Mouse (Mus musculus): ENCODE measurements at regions not wholly inside any gene's neighbourhood (a gene's known extent, or its start where the extent isn't known, plus 50 kb on each side); places are given as distances from the start of the nearest gene placed in this dataset.

DNA sequence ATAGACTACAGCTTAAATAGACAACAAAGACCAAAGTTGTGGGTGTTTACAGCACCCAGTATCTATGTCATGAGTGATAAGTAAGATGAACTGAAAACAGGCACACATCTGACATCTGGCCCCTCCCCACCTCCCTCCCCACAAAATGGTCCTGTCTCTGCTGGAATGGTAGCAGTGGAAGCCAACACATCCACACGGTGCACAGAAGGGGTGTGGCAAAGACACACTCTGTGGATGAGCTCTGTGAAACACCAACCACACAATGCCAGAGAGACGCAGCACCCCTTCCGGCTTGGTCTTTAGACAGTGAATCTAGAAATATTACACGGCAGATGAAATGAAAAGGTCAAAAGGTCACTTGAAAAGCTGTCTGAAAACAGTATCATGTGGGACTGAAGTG lies 85.6 kb downstream of the Fgf18 start:
- H3K9ac ChIP-seq = no peak overlapping the region
- H3K36me3 ChIP-seq (replicated peaks) = no peaks in the 10 kb centered on the region
- no peak overlapping the region for H3K27ac ChIP-seq
- H3K9me3 ChIP-seq = no peaks in the 10 kb centered on the region
- H3K27me3 ChIP-seq (replicated peaks) = no peaks in the 10 kb centered on the region
- WGBS = 84% methylated on average over 4 of the region's 4 CpGs
- ATAC-seq (replicated peaks) = no peak
- no peaks in the 10 kb centered on the region for H3K4me1 ChIP-seq
- no peak overlapping the region for H3K4me2 ChIP-seq
- H3K4me3 ChIP-seq = no peak overlapping the region

DNA sequence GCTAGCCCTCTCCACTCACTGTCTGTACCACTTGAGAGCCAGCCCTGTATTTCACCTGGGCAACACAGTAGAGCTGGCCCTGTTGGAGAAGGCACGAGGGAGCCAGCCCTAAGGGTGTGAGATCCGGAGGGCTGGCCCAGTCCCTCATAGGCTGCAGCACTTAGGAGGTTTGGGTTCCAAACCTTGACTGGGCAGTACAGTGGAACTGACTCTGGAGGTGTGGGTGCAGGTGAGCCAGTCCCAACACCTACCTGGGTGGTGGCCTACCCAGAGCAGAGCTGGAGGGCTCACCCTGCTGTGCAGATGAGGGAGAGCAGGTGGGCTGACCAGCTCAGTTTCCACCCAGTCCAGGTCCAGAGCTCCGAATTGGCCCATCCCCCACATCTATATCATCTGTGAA lies 86.8 kb downstream of the Fgf18 start:
- 70% methylated on average over 3 of the region's 3 CpGs for WGBS
- Histone ChIP-seq H3K36me3 (replicated peaks) (no peaks in the 10 kb centered on the region), H3K4me1 (no peaks in the 10 kb centered on the region), H3K4me2 (no peak overlapping the region), H3K4me3 (no peak overlapping the region), H3K27me3 (replicated peaks) (no peaks in the 10 kb centered on the region), H3K9me3 (no peaks in the 10 kb centered on the region), H3K27ac (no peak overlapping the region), H3K9ac (no peak overlapping the region)
- ATAC-seq (replicated peaks) = no peak

DNA sequence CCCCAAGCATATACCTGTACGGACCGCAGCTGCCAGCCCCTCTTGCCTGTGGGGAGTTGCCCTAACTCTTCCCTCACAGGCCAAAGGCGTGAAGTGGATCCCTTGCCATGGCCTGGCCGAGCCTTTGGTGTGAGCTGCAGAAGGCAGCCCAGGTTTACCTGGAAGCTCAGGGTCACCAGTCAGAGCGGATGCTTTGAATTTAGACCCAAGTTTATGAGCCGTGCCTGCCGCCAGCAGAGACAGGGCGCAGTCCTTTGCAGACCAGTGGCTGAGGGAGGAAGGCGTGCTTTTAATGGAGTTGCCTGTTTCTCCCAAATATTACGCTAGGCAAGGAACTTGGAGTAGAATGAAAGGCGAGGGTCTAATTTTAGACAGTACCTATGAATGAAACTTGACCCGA lies 97.0 kb downstream of the Fgf18 start:
- Histone ChIP-seq H3K27ac (no peak overlapping the region), H3K9me3 (no peaks in the 10 kb centered on the region), H3K4me3 (no peak overlapping the region), H3K27me3 (replicated peaks) (no peaks in the 10 kb centered on the region), H3K4me1 (no peaks in the 10 kb centered on the region), H3K4me2 (no peak overlapping the region), H3K9ac (no peak overlapping the region), H3K36me3 (replicated peaks) (no peaks in the 10 kb centered on the region)
- no peak for ATAC-seq (replicated peaks)
- WGBS = 84% methylated on average over 12 of the region's 12 CpGs

DNA sequence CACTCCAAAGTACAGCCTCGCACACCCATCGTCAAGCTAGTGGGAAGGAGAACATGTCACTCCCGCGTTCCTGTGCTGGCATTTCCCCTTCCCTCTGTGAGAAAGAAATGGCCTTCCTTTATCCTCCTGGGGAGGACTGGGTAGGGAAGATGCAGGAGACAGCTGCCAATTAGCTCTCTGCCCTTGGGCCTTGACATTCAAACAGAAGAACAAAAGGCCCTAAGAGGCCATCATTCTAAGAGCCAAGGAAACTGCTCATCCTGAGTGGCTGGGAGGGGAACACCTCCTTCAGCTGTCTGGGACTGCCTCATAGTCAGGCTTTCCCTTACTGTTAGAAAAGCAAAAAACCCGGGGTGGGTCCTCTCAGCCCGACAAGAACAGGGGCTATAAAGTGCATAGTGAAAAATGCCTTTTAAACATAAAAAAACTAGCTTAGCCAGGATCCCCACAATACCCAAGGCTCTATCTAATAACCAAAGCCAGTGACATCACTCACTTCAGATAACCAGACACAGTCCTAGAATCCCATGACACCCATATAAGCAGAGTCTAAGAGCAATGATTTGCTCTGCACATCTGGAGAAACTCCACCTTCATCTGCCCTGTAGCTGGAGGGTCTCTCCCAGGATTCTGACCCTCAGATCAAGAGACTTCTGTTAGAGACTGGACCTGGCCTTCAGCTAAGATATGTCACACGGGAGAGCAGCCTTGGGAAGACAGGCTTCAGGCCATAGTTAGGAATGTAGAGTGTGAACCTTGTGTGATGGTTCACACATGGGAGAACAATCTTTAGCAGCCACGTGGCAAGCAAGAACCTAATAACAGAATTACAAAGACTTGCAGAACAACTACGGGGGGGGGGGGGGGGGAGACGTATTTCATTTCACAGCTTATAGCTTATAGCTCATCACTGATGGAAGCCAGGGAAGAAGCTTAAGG lies 107.1 kb downstream of the Fgf18 start:
- no peak for ATAC-seq (replicated peaks)
- Histone ChIP-seq H3K27ac (no peak overlapping the region), H3K4me3 (no peak overlapping the region), H3K9me3 (no peaks in the 10 kb centered on the region), H3K36me3 (replicated peaks) (no peaks in the 10 kb centered on the region), H3K27me3 (replicated peaks) (no peaks in the 10 kb centered on the region), H3K4me1 (no peaks in the 10 kb centered on the region), H3K9ac (no peak overlapping the region), H3K4me2 (no peak overlapping the region)
- 82% methylated on average over 10 of the region's 10 CpGs for WGBS

DNA sequence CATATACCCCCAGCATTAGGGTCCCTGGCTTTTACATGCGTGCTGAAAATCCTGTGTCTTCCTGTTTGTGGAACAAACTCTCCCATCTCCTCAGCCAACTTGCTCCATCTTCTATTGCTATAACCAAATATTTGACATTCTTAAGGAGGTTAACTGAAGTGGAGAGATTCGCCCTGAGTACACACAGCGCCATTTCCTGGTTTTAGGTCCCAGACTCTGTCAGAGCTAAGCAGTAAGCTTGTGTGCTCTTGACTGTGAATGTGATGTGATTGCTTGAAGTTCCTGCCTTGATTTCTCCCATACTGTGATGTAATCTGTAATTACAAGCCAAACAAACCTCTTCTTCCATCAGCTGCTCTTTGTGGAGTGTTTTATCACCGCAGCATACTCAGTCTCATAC lies 110.8 kb downstream of the Fgf18 start:
- Histone ChIP-seq H3K36me3 (replicated peaks) (no peaks in the 10 kb centered on the region), H3K9me3 (no peaks in the 10 kb centered on the region), H3K4me2 (no peak overlapping the region), H3K4me1 (no peaks in the 10 kb centered on the region), H3K27me3 (replicated peaks) (no peaks in the 10 kb centered on the region), H3K9ac (no peak overlapping the region), H3K27ac (no peak overlapping the region), H3K4me3 (no peak overlapping the region)
- no peak for ATAC-seq (replicated peaks)
- 90% methylated on average over 4 of the region's 4 CpGs for WGBS

DNA sequence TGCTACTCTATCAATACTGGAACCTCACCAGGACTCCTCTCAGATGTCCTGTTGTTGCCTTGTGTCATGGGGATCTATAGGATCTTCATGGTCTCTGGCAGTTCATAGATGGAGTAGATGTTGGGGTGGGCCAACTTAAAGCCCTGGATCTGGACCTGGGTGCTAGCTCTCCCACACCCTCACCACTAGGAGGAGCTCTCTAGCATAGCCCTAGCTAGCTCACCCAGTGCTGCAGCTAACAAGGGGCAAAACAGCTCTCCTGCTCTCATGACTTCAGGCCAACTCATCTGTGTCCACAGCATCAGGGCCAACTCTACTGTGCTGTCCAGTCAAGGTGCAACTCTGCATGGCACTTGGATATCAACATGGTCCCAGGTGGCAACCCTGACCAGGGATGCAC lies 118.3 kb downstream of the Fgf18 start:
- H3K4me3 ChIP-seq = no peak overlapping the region
- H3K36me3 ChIP-seq (replicated peaks) = no peaks in the 10 kb centered on the region
- ATAC-seq (replicated peaks) = no peak
- H3K4me1 ChIP-seq = no peaks in the 10 kb centered on the region
- no peak overlapping the region for H3K9ac ChIP-seq
- H3K4me2 ChIP-seq = no peak overlapping the region
- H3K9me3 ChIP-seq = no peaks in the 10 kb centered on the region
- H3K27me3 ChIP-seq (replicated peaks) = no peaks in the 10 kb centered on the region
- no peak overlapping the region for H3K27ac ChIP-seq

DNA sequence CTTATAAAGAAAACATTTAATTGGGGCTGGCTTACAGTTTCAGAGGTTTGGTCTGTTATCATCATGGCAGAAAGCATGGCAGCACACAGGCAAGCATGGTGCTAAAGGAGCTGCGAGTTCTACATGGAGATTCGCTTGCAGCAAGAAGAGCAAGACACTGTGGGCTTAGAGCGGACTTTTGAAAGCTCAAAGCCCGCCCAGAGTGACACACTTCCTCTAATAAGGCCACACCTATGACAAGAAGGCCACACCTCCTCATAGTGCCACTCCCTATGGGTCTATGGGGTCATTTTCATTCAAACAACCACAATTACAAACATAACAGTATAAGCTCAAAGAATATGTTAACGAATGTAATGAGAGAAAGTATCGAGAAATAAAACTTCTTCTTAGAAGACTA lies 120.1 kb downstream of the Fgf18 start:
- H3K9me3 ChIP-seq = no peaks in the 10 kb centered on the region
- H3K9ac ChIP-seq = no peak overlapping the region
- no peak overlapping the region for H3K27ac ChIP-seq
- H3K36me3 ChIP-seq (replicated peaks) = no peaks in the 10 kb centered on the region
- no peaks in the 10 kb centered on the region for H3K4me1 ChIP-seq
- H3K4me3 ChIP-seq = no peak overlapping the region
- H3K27me3 ChIP-seq (replicated peaks) = no peaks in the 10 kb centered on the region
- H3K4me2 ChIP-seq = no peak overlapping the region
- ATAC-seq (replicated peaks) = no peak
- 96% methylated on average over 6 of the region's 6 CpGs for WGBS

DNA sequence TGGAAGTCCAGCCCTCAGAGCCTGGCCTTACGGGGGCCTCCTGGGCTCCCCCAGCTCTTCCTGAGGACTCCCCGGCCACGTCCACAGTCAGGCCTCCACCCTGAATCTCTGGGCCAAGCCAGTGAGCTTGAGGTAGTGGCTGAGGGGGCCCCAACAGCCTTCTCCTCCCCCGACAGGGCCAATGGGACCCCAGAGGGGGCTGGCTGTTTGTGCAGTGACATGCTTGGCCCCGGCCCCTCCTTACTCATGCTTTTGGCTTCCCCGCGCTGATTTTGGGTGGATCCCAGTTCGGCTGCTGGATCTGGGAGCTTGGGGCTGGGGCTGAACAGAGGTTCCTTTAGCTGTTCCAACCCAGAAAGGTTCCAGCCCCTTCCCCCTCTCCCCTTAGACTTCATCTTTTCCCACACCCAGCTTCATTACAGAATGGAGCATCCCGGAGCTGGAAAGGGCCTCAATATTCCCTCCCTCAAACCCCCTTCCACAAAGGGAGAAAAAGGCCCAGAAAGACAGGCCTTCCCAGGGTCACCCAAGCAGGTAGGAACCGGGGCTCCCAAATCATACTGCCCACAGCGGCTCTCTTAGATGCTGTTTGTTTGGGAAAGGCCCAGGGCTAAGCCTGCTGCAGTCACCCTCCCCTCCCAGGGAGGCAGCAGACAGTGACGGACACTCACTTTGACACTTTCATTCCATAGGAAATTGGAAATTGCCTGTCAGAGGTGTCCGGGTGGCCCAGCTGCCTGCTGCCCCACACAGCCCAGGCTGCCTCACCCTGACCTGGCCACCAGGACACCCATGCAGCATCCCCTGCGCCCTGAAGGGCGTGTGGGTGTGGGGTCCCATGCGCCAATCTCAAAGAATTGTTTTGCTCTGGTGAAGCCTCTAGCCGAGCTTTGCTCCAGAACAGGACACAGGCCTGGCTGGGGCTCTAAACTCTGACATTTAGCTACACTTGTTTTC lies 133.7 kb downstream of the Fgf18 start:
- WGBS = 78% methylated on average over 17 of the region's 17 CpGs
- Histone ChIP-seq H3K27me3 (replicated peaks) (no peaks in the 10 kb centered on the region), H3K9ac (no peak overlapping the region), H3K4me3 (no peak overlapping the region), H3K36me3 (replicated peaks) (no peaks in the 10 kb centered on the region), H3K4me2 (no peak overlapping the region), H3K27ac (no peak overlapping the region), H3K4me1 (no peaks in the 10 kb centered on the region), H3K9me3 (no peaks in the 10 kb centered on the region)
- ATAC-seq (replicated peaks) = no peak

DNA sequence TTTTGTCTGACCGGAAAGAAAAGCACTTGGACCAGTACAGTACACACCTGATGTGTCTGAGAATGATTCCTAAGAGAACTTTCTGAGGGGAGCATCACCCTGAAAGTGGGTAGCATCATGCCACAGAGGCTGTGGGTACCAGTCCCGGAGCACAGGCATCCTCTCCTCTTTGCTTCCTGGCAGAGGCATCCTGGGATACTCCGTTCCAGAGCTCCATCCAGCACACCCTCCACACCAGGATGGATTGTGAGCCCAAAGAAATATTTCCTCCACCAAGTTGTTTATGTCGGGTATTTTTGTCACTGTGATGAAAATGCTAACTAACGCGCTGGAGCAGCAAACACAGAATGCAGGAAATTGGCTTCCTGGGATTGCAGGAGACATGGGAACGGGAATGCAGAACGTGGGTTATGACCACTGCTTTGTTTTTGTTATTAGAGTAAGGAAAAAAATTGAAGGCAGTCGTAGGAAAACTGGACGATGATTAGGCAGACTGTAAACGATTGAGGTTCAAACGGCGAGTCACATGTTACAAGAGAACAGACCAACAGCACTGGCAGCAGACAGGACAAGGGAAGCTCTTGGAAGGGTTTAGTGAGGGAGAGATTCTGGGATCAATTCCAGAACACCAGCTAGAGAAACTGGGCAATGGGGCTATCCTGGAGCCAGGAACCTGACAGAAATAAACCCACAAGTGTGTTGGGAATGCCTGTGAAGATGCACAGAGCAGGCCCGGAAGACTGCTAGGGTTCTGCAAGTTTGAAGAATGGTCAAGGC lies 134.6 kb downstream of the Fgf18 start:
- 82% methylated on average over 14 of the region's 14 CpGs for WGBS
- no peaks in the 10 kb centered on the region for H3K27me3 ChIP-seq (replicated peaks)
- no peak overlapping the region for H3K9ac ChIP-seq
- H3K4me2 ChIP-seq = no peak overlapping the region
- H3K4me3 ChIP-seq = no peak overlapping the region
- no peaks in the 10 kb centered on the region for H3K36me3 ChIP-seq (replicated peaks)
- no peak overlapping the region for H3K27ac ChIP-seq
- no peaks in the 10 kb centered on the region for H3K9me3 ChIP-seq
- ATAC-seq (replicated peaks) = no peak
- no peaks in the 10 kb centered on the region for H3K4me1 ChIP-seq

DNA sequence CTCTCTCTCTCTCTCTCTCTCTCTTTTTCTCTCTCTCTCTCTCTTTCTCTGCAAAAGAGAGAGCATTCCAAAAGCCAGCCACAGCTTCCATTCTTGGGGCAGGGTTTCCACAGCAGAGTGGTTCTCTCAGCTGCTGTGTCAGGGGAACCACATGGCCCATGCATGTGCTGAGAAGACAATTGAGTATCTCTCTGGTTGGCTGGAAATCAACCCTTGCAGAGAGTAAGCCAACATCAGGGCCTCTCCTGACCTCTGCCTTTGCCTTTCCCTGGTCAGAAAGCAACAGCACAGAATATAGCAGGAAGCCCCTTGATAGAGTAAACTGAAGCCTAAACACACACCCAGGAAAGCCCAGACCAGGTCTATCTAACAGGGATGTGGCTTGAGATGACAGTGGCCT lies 138.6 kb downstream of the Fgf18 start:
- Histone ChIP-seq H3K4me1 (peaks cover 10% of the 10 kb centered on the region), H3K4me3 (no peak overlapping the region), H3K27ac (no peak overlapping the region), H3K4me2 (no peak overlapping the region), H3K9me3 (no peaks in the 10 kb centered on the region), H3K36me3 (replicated peaks) (no peaks in the 10 kb centered on the region), H3K27me3 (replicated peaks) (no peaks in the 10 kb centered on the region), H3K9ac (no peak overlapping the region)
- no peak for ATAC-seq (replicated peaks)

DNA sequence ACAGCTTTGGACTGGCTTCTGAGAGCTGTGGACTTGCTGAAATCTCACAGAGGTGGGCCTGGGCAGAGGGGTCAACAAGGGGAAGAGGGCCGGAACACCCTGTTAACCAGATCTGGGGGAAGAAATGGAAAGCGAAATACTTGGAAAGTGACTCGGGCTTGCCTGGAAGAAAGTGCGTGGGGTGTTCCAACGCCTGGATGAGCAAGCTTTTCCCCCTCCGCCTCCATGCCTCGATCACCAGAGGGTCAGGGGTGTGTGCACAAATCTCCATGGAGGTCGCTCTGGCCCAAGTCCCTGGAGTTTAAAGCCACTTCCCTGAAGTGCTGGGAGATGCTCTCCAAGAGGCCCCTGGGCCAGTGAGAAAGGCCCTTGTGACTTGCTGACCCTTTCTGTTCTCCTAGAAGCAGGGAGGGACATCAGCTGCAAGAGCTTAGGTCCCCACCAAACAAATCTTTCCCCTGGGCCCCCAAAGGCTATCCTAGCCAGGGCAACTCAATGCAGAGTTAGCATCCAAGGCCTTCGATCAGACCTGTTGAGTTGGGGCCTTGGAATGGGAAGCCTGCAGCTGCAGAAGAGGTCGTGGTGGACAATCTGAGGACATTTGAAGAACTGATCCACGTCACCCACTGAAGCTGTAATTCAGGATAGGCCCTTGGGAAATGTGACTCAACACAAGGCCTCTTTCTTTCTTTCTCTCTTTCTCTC lies 139.2 kb downstream of the Fgf18 start:
- Histone ChIP-seq H3K27ac (no peak overlapping the region), H3K9me3 (no peaks in the 10 kb centered on the region), H3K36me3 (replicated peaks) (no peaks in the 10 kb centered on the region), H3K9ac (no peak overlapping the region), H3K4me2 (no peak overlapping the region), H3K4me1 (peaks cover 10% of the 10 kb centered on the region), H3K27me3 (replicated peaks) (no peaks in the 10 kb centered on the region), H3K4me3 (no peak overlapping the region)
- WGBS = 93% methylated on average over 11 of the region's 11 CpGs
- ATAC-seq (replicated peaks) = no peak

DNA sequence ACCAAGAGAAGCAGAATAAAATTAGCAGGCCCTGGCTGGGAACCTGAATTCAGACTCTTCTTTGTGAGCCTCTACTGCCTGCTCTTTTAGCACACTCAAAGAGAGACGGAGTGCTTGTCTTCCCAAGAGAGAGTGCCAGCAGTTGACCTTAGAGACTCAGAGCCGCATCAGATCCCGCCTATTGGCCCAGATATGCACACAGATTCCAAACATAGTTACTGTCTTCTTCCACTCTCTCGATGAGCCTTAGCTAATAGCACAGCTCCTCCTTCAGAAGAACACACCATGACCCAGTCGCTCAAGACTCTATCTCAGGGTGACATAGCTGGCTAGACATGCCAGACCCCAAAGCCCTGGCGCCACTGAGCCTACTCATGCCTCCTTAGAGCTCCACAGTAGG lies 139.8 kb downstream of the Fgf18 start:
- no peaks in the 10 kb centered on the region for H3K9me3 ChIP-seq
- H3K36me3 ChIP-seq (replicated peaks) = no peaks in the 10 kb centered on the region
- H3K4me2 ChIP-seq = no peak overlapping the region
- no peak overlapping the region for H3K4me3 ChIP-seq
- no peak overlapping the region for H3K9ac ChIP-seq
- H3K27ac ChIP-seq = no peak overlapping the region
- peaks cover 10% of the 10 kb centered on the region for H3K4me1 ChIP-seq
- ATAC-seq (replicated peaks) = no peak
- no peaks in the 10 kb centered on the region for H3K27me3 ChIP-seq (replicated peaks)
- 86% methylated on average over 6 of the region's 6 CpGs for WGBS

All from midbrain, embryonic 15.5 days (tissue).